Mouse (Mus musculus): ENCODE measurements at regions not wholly inside any gene's neighbourhood (a gene's known extent, or its start where the extent isn't known, plus 50 kb on each side); places are given as distances from the start of the nearest gene placed in this dataset.

GRCm38 (mm10) chr11:24783470-24783869, 705.6 kb downstream of the Bcl11a start:
- TF ChIP-seq CTCF (IDR thresholded peaks at IDR 0.05; ENCODE audit: borderline replicate concordance, insufficient read depth, low read length) = no peak
- TF ChIP-seq POLR2A (IDR thresholded peaks at IDR 0.05; ENCODE audit: low read depth, low read length) = no peak
- H3K27ac ChIP-seq (ENCODE audit: insufficient read depth, low read length) = no peak overlapping the region
- no peak overlapping the region for H3K4me3 ChIP-seq (ENCODE audit: insufficient read depth, low read length)
- H3K4me1 ChIP-seq (ENCODE audit: control insufficient read depth, insufficient read depth, low read length) = no peaks in the 10 kb centered on the region

GRCm38 (mm10) chr11:24789120-24789519, 711.3 kb downstream of the Bcl11a start:
- H3K4me1 ChIP-seq (ENCODE audit: control insufficient read depth, insufficient read depth, low read length) = no peaks in the 10 kb centered on the region
- no peak for TF ChIP-seq POLR2A (IDR thresholded peaks at IDR 0.05; ENCODE audit: low read depth, low read length)
- no peak for TF ChIP-seq CTCF (IDR thresholded peaks at IDR 0.05; ENCODE audit: borderline replicate concordance, insufficient read depth, low read length)
- H3K27ac ChIP-seq (ENCODE audit: insufficient read depth, low read length) = no peak overlapping the region
- no peak overlapping the region for H3K4me3 ChIP-seq (ENCODE audit: insufficient read depth, low read length)

- no peaks in the 10 kb centered on the region for H3K4me1 ChIP-seq (ENCODE audit: control insufficient read depth, insufficient read depth, low read length)
- H3K4me3 ChIP-seq (ENCODE audit: insufficient read depth, low read length) = no peak overlapping the region
- TF ChIP-seq POLR2A (IDR thresholded peaks at IDR 0.05; ENCODE audit: low read depth, low read length) = no peak
- TF ChIP-seq CTCF (IDR thresholded peaks at IDR 0.05; ENCODE audit: borderline replicate concordance, insufficient read depth, low read length) = no peak
Measured at GRCm38 (mm10) chr11:24795510-24796211, 717.8 kb downstream of the Bcl11a start.

GRCm38 (mm10) chr11:24804623-24805023, 726.8 kb downstream of the Bcl11a start:
- TF ChIP-seq POLR2A (IDR thresholded peaks at IDR 0.05; ENCODE audit: low read depth, low read length) = no peak
- no peak for TF ChIP-seq CTCF (IDR thresholded peaks at IDR 0.05; ENCODE audit: borderline replicate concordance, insufficient read depth, low read length)
- Histone ChIP-seq H3K4me3 (ENCODE audit: insufficient read depth, low read length) (no peak overlapping the region), H3K27ac (ENCODE audit: insufficient read depth, low read length) (no peak overlapping the region), H3K4me1 (ENCODE audit: control insufficient read depth, insufficient read depth, low read length) (no peaks in the 10 kb centered on the region)

More at GRCm38 (mm10) chr11:24795510-24796211, 717.8 kb downstream of the Bcl11a start:
- no peak overlapping the region for H3K27ac ChIP-seq (ENCODE audit: insufficient read depth, low read length)

- H3K4me1 ChIP-seq (ENCODE audit: control insufficient read depth, insufficient read depth, low read length) = no peaks in the 10 kb centered on the region
- no peak overlapping the region for H3K27ac ChIP-seq (ENCODE audit: insufficient read depth, low read length)
- TF ChIP-seq CTCF (IDR thresholded peaks at IDR 0.05; ENCODE audit: borderline replicate concordance, insufficient read depth, low read length) = no peak
- TF ChIP-seq POLR2A (IDR thresholded peaks at IDR 0.05; ENCODE audit: low read depth, low read length) = no peak
- H3K4me3 ChIP-seq (ENCODE audit: insufficient read depth, low read length) = no peak overlapping the region
Measured at GRCm38 (mm10) chr11:24829578-24830401, 751.9 kb downstream of the Bcl11a start.

- Histone ChIP-seq H3K4me1 (ENCODE audit: control insufficient read depth, insufficient read depth, low read length) (no peaks in the 10 kb centered on the region), H3K4me3 (ENCODE audit: insufficient read depth, low read length) (no peak overlapping the region), H3K27ac (ENCODE audit: insufficient read depth, low read length) (no peak overlapping the region)
- no peak for TF ChIP-seq CTCF (IDR thresholded peaks at IDR 0.05; ENCODE audit: borderline replicate concordance, insufficient read depth, low read length)
- TF ChIP-seq POLR2A (IDR thresholded peaks at IDR 0.05; ENCODE audit: low read depth, low read length) = no peak
Measured at GRCm38 (mm10) chr11:24830484-24830883, 752.6 kb downstream of the Bcl11a start.

GRCm38 (mm10) chr11:24843839-24844738, 766.2 kb downstream of the Bcl11a start:
- TF ChIP-seq CTCF (IDR thresholded peaks at IDR 0.05; ENCODE audit: borderline replicate concordance, insufficient read depth, low read length) (no peak), POLR2A (IDR thresholded peaks at IDR 0.05; ENCODE audit: low read depth, low read length) (no peak)
- Histone ChIP-seq H3K4me1 (ENCODE audit: control insufficient read depth, insufficient read depth, low read length) (no peaks in the 10 kb centered on the region), H3K27ac (ENCODE audit: insufficient read depth, low read length) (no peak overlapping the region)

GRCm38 (mm10) chr11:24856991-24857390, 779.1 kb downstream of the Bcl11a start:
- Histone ChIP-seq H3K27ac (ENCODE audit: insufficient read depth, low read length) (no peak overlapping the region), H3K4me3 (ENCODE audit: insufficient read depth, low read length) (no peak overlapping the region), H3K4me1 (ENCODE audit: control insufficient read depth, insufficient read depth, low read length) (no peaks in the 10 kb centered on the region)
- TF ChIP-seq CTCF (IDR thresholded peaks at IDR 0.05; ENCODE audit: borderline replicate concordance, insufficient read depth, low read length) (no peak), POLR2A (IDR thresholded peaks at IDR 0.05; ENCODE audit: low read depth, low read length) (no peak)

More at GRCm38 (mm10) chr11:24843839-24844738, 766.2 kb downstream of the Bcl11a start:
- no peak overlapping the region for H3K4me3 ChIP-seq (ENCODE audit: insufficient read depth, low read length)

GRCm38 (mm10) chr11:24864637-24865036, 786.8 kb downstream of the Bcl11a start:
- no peak for TF ChIP-seq POLR2A (IDR thresholded peaks at IDR 0.05; ENCODE audit: low read depth, low read length)
- no peak for TF ChIP-seq CTCF (IDR thresholded peaks at IDR 0.05; ENCODE audit: borderline replicate concordance, insufficient read depth, low read length)
- H3K4me3 ChIP-seq (ENCODE audit: insufficient read depth, low read length) = no peak overlapping the region
- no peaks in the 10 kb centered on the region for H3K4me1 ChIP-seq (ENCODE audit: control insufficient read depth, insufficient read depth, low read length)
- no peak overlapping the region for H3K27ac ChIP-seq (ENCODE audit: insufficient read depth, low read length)

All from embryonic fibroblast, embryonic 13.5 days (primary cell).